Mouse (Mus musculus): ENCODE measurements at regions not wholly inside any gene's neighbourhood (a gene's known extent, or its start where the extent isn't known, plus 50 kb on each side); places are given as distances from the start of the nearest gene placed in this dataset.

DNA sequence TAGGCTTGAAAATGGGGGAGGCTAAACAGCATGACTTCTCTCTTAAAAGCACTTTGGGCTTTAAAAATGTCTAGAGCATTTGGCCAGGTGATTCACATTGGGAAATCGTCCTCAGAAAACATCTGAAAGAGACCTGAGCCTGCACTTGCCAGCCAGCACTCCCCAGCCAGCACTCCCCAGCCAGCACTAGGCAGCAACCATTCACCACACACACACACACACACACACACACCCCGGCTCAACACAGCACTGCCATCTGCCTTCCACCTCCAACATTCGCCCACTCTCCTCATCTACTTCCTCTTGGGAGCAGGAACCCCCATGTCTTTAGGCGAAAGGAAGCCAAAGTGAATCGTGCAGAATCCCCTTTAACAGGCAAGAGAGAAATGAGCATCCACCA, 85.4 kb downstream of the Atp23 start:
- DNase-seq = no peak

- DNase-seq = no peak
Observed at GRCm38 (mm10) chr10:126814968-126815367, 86.2 kb downstream of the Atp23 start.

DNA sequence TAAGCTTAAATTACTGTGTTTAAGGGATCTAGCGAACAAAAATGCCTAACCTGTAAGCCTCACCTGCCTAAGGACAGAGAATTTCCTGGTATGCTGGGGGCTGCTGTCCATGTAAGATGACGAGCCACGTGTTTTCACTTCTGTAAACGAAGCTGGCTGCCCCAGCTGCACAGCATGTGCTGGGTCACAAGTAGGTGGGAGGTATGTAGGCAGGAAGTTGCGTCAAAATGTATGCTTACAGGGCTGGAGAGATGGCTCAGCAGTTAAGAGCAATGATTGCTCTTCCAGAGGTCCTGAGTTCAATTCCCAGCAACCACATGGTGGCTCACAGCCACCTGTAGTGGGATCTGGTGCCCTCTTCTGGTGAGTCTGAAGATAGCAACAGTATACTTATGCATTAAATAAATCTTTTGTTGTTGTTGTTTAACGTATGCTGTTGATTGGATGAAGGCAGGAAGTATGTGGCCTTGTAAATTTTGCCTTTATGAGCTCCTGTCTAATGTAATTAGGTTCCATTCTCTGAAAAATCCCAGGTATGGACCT, 88.0 kb downstream of the Atp23 start:
- DNase-seq = no peak

DNA sequence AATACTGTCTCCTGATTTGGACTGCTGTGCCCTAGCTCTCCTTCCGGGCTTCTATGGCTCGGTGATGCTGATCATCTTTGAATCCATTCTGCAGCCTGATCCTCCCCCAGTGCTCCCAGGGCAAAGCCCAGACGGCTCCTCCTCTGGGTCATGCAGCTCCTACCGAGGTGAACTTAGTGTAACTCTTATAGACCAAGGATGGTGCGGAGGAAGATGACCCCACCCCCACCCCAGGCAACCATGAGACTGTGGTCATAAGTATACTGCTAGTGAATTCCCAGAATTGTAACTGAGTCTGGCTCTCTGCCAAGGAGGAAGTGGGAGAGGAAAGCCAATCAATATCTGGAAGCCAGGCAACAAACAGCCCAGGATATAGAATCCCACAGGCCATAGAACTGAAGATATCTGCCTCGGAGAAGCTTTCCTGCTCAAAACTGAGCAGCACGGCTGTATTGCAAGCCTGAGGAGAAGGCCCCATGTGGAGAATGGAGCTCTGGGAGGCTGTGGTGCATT, 88.9 kb downstream of the Atp23 start:
- DNase-seq = no peak

DNA sequence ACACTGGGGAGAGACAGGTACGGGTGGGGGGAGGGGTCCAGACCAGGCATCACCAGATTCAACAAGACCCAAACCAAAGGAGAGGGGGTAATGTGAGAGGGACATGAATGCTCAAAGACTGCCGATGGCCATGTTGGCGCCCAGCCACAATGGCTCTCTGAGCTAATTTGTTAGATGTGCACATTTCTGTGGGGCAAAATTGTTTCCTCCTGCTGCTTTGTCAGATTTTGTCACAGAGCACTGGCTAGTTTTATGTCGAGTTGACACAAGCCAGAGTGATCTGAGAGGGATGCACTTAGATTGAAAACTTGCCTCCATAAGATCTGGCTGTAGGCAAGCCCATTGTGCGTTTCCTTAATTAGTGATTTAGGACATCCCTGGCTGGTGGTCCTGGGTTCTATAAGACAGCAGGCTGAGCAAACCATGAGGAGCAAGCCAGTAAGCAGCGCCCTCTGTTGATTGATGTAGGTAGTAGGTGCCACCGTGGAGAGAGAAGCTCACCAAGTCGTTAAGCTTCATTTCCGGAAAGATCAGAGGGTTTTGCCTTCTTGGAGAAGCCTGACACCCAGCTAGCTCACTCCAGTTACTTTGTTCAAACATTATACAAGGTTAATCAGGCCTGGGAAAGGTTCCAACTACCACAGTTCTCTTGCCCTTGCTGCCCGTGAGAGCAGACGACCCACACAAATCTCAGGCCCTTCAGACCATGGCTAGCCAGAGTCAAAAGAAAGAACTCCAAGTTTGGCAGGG, 90.6 kb downstream of the Atp23 start:
- DNase-seq = no peak

- DNase-seq = no peak
Observed at GRCm38 (mm10) chr10:126809587-126809986, 91.6 kb downstream of the Atp23 start.

GRCm38 (mm10) chr10:126806881-126807280, 94.3 kb downstream of the Atp23 start:
- no peak for DNase-seq

DNA sequence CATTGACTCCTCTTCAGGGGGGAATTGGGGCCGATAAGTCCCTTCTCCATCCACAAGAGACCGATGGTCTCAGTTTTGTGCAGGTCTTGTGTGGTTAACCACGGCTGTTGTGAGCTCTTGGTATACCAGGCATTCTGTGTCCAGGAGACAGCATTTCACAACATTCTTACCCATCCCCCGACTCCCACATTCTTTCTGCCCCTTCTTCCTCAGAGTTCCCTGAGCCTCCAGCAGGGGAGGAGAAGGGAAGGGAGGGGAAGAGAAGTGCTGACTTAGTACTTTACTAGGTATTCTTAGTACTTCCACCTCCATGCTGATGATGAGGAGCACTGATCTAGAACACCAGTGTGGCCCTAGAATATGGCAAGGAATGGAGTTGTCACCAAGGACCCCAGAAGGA, 98.4 kb downstream of the Atp23 start:
- DNase-seq = no peak

DNA sequence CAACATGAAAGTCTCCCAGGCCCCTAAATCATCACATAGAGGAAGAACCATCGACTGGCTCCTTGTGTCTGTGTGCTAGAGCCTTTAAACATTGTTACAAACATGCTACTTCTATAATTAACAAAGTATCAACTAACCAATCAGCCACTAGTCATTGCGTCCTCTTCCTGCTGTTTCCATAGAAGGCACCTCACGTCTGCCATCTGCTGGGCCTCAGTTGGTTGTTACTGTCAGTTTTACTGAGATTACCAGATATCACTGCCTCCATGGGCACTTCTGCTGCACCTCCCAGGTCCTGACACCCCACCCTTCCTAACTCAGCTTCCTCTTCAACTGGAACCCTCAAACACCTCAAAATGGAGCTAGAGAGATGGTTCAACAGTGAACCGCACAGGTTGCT, 101.8 kb downstream of the Atp23 start:
- no peak for DNase-seq

- no peak for DNase-seq
Observed at GRCm38 (mm10) chr10:126793136-126793535, 108.0 kb downstream of the Atp23 start.

- DNase-seq = no peak
Observed at GRCm38 (mm10) chr10:126792371-126792835, 108.8 kb downstream of the Atp23 start.

GRCm38 (mm10) chr10:126788277-126788676, 112.9 kb downstream of the Atp23 start:
- DNase-seq = no peak

GRCm38 (mm10) chr10:126783161-126783560, 118.0 kb downstream of the Atp23 start:
- no peak for DNase-seq

- DNase-seq = no peak
Observed at GRCm38 (mm10) chr10:126776603-126777002, 124.6 kb downstream of the Atp23 start.

DNA sequence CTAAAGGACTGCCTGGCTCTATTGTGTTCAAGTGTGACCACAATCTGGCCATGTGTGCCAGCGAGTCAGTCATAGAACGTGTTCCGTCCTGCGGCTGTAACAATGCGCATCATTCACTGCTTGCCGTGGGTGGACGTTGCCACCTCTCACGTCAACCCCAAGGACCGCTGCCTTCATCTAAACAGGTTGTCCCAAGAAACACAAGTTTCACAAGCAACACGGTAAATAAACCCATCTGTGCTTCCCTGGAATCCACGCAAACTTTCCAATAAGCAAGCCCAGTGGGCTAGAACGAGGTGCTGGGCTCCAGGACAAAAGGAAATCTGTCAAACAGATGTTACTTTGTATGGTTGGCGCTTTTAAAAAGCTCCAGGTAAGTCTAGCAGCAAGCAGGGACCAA, 125.2 kb downstream of the Atp23 start:
- no peak for DNase-seq

GRCm38 (mm10) chr10:126770446-126771020, 130.6 kb downstream of the Atp23 start:
- no peak for DNase-seq

DNA sequence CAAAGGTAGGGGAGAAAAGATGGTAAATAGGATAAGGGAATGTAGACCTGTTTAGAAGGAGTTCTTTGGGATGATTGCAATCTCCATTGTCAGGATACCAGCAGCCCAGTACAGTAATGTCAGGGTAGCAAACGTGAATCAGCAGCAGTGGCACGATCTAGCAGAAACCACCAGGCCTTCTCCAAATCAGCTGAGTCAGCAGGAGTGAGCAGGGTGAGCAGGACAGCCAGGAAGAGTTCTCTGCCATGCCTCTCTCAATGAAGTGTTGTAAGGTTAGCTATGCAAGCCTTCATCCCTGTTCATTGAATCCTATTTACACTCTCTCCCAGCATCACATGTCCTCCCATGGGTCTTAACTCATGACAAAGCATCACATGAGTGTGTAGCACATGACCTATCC, 135.5 kb downstream of the Atp23 start:
- DNase-seq = no peak

DNA sequence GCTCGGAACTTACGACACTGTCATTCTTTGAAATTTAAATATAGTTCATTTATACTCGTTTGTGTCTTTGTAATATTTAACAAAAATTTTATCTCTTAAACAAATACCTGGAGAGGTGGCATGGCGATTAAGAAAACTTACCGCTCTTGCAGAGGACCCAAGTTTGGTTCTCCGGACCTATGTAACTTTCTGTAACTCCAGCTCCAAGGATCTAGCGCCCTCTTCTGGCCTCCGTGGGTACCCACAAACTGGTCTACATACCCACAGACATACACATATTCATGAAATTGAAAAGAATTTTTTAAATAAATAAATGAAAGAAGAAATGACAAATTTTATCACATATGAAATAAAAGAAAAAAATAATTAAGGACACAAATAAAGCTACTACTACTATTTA, 136.4 kb downstream of the Atp23 start:
- no peak for DNase-seq

DNA sequence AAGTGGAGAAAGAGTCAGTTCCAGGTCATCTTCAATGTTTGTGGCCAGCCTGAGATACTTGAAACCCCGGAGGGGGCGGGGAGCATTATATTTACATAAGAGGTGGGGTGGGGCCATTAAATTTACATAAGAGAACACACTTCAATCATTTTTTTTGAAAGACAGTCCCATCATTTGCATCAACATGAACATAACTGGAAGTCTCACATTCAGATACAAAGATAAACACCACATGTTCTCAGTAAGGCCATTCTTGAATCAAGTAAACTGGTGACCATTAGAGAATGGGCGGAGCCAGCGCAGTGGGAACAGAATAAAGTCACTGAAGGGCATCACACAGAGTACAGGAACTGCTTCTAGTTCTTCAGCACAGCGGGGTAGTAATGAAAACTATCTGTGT, 137.2 kb downstream of the Atp23 start:
- no peak for DNase-seq

DNA sequence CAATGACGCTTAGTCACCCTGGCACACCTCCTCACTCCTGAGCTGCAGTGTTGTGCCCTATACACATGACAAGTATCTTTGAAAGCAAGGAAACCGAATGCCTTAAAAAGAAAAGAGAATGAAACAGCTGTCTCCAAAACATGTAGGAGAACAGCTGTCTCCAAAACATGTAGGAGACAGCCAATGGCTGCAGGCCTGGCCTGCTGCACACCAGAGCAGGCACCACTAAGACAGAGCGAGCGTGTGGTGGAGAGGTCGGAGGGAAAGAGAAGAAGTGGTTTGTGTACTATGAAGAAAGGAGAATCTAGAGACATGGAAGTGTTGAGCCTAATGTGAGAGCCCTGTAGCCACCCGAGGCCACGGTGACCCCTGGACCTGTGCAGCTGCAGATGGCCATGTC, 142.5 kb downstream of the Atp23 start:
- no peak for DNase-seq

- DNase-seq = no peak
Observed at GRCm38 (mm10) chr10:126753201-126753600, 148.0 kb downstream of the Atp23 start.

DNA sequence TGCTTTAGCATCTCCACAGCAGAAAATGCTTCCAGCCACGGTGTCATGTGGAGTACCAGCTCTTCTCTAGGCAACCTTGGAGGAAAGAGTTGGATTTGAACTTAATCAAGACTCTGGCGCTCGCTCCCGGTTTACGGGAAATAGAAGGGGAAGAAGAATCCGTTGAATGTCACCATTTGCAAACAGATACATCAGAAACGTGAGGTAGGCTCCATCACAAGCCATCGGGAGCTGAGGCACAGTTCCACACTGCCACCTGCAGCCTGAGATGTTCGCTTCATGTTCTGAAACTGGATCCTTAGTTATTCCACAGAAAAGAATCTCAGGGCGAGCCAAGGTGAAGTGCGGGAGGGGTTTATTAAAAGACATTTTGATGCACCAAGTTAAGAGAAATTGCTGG, 148.5 kb downstream of the Atp23 start:
- no peak for DNase-seq

DNA sequence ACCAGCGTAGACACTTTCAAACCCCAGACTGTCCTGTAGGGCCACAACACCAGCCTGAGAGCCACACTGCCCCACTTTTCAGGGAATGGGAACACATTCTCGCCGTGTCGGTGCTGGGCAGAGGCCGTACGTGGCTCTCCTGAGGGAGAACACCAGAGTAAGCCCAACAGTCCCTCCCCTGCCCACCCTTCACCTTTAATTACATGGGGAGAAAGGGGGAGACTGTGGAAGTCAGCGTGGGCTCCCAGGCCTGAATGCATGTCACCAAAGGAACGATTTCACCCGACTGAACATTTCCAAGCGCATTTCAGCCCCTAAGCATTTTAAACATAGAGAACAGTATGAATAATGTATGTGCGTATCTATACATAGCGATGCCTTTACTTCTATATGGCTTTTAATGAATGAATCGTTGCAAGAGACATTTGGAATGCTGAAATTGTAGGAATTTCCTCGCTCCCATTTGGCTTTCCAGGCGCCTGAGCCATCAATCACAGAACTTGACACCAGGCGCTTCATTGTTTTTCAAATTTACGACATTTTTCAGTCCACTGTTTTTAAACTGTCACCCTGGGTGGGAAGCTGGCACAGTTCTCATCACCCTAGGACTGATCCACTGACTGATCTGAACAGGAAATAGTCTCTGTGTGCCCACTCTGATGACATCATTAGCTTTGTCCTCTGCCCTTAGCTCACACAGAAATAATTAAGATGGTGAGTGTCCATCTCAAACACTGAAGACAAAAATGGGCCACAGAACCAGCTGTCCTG, 152.3 kb downstream of the Atp23 start:
- DNase-seq = no peak

DNA sequence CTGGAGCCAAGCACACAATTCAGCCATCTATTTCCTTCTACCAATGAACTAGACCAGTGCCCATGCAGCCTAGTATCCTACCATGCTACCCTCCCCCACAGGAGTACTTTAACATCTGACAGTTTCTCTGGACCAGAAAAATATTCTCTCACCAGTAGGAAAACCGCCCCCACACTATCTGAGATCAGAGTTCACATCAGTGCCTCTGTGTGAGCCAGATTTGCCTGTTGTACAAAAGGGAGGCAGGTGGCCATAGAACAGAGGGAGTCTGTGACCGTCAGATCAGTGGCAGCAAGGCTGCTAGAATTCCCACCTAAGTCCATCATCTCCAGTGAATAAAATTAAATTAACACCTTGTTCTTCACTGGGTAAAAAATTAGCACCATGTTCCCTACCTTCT, 166.5 kb downstream of the Atp23 start:
- DNase-seq = no peak
